Mouse (Mus musculus) kidney, adult 11 months (tissue): ENCODE data around the gene Ran.

Experiments
- DNase-seq: peaks from one replicate; pipeline ENCODE4 v3.0.0; 2022

The Ran gene

GRCm38 (mm10) chr5:129015540-129015939, 4.3 kb upstream of the Ran start:
- DNase-seq, result no peak

- no peak for DNase-seq
Observed at GRCm38 (mm10) chr5:129016370-129016769, 3.5 kb upstream of the Ran start.

GRCm38 (mm10) chr5:129018782-129019489, 933 bp upstream of the Ran start:
- DNase-seq, result no peak

- no peak for DNase-seq
Observed at GRCm38 (mm10) chr5:129020300-129020668, 415 bp downstream of the Ran start.

DNA sequence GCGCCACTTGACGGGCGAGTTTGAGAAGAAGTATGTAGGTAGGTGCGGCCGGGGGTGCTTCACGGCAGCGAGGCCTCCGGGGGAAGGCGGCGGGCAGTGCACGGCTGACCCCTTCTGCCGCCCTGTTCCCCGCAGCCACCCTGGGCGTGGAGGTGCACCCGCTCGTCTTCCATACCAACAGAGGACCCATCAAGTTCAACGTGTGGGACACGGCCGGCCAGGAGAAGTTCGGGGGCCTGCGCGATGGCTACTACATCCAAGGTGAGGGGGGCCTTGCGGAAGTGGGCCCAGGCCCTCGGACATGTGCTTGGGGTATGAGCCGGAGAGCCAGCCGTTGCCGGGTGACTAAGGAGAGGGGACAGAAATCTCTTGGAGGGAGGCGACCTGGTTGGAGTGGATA, 862 bp downstream of the Ran start:
- DNase-seq, result no peak

GRCm38 (mm10) chr5:129025048-129025447, 5.2 kb downstream of the Ran start:
- no peak for DNase-seq

GRCm38 (mm10) chr5:129025725-129026124, 5.9 kb downstream of the Ran start:
- no peak for DNase-seq

DNA sequence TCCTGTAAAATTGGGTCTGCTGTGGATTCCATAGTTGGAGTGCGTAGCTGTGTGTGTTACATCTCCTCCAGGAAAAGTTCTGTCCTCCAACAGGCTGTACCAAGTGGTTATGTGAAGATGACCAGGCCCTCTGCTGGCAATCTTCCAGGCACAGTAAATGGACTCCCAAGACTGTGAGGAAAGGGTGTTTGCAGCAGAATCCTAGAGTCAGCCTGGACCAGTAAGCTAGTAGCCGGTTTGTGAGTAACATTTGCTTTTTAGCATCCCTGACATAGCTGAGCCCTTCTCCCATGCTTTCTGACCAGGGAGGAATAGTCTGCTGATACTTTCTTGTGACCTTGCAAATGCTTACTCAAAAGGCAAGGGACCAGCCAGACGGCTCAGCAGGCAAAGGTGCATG, 6.3 kb downstream of the Ran start:
- DNase-seq, result no peak

DNA sequence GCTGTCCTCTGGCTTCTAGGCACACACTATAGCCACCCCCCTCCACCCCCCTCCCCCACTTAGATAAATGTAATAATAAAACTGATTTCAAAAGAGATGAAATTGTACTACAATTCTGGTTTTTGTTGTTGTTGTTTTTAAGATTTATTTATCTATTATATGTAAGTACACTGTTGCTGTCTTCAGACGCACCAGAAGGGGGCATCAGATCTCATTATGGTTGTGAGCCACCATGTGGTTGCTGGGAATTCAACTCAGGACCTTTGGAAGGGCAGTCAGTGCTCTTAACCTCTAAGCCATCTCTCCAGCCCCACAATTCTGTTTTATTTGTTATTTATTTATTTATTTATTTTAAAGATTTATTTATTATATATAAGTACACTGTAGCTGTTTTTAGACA, 6.8 kb downstream of the Ran start:
- DNase-seq, result no peak

- no peak for DNase-seq
Observed at GRCm38 (mm10) chr5:129029131-129029723, 9.4 kb downstream of the Ran start.

DNA sequence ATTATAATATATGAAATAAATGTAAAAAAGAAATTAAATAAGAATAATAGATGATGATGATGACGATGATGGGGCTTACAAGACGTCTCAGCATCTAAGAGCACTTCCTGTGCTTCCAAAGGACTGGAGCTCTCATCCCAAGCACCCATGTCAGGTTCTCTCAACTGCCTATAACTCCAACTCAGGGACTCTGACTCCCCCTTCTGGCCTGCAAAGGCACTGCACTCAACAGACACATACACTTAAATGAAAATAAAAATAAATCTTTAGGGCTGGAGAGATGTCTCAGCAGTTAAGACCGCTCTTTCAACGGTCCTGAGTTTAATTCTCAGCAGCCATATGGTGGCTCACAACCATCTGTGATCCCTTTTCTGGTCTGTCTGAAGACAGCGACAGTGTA, 16.8 kb downstream of the Ran start:
- DNase-seq, result no peak

DNA sequence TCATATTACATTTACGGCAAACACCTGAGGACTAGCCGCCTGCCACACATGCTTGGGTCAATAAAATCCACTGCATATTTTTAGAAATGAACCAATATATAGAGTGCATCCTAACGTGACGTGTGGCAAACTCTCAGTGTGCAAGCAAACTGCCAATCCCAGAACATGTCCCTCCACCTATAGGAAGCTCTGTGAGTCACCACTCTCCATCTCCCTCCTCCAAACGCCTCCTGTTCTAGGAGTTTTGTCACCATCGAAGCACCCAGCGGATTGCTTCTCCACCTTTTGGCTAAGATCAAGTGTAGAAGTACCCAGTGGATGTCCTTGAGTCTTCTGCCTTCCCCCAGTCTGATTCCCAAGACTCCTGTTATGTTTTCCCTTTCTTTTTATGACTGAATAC, 17.9 kb downstream of the Ran start:
- DNase-seq, result no peak

- DNase-seq, result no peak
Observed at GRCm38 (mm10) chr5:129045641-129046580, 26.0 kb downstream of the Ran start.

DNA sequence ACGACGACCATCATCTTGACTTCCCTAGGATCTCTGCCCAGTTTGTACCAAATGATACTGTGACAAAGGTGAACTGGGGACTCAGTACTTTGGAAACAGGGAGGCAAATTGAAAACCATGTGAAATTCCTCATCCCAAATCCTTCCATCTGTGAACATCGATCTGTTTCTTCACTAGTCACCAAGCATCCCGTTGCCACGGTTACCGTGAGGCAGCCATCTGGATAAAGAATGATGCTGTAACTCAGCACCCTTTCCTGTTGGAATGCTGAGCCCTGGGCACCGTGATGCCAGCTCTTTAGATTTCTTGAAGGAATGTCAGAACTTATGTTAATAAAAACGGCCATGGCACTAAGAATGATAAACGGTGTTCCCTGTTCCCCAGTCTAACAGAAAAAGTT, 29.5 kb downstream of the Ran start:
- no peak for DNase-seq

- no peak for DNase-seq
Observed at GRCm38 (mm10) chr5:129051910-129052309, 32.0 kb downstream of the Ran start.

DNA sequence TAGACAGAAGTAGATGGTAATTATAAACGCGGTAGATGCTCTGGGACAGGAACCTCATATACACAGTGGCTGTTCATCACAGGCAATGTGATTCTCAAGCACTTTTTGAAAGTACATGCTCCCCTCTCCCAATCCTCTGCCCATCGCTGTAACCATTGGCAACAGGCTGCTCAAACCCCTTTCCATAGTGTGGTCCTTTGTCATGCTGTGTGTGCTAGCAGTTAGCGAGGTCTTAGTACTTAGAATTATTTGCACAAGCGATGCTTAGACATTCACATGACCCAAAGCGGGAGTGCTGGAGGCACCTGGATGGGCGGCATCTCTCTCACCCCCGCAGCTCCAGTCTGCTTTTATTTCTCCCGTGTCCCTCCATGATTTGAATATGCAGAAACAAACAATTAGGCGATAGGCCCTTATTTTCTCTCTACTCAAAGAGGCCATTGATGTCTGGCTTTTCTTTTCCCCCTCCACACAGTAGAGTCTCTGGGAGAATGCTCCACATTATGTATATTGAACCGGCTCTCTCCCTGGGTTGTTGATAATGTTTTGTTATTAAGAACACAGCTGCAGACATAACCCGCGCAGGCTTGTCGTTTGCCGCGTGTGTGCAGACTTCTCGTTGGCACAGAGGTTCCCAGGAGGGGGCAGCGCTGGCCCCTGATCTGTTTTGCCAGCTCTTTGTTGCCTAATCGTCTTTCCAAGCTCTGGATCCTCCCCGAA, 32.9 kb downstream of the Ran start:
- no peak for DNase-seq

GRCm38 (mm10) chr5:129054675-129055284, 34.9 kb downstream of the Ran start:
- DNase-seq, result no peak

- DNase-seq, result no peak
Observed at GRCm38 (mm10) chr5:129059116-129059515, 39.2 kb downstream of the Ran start.

DNA sequence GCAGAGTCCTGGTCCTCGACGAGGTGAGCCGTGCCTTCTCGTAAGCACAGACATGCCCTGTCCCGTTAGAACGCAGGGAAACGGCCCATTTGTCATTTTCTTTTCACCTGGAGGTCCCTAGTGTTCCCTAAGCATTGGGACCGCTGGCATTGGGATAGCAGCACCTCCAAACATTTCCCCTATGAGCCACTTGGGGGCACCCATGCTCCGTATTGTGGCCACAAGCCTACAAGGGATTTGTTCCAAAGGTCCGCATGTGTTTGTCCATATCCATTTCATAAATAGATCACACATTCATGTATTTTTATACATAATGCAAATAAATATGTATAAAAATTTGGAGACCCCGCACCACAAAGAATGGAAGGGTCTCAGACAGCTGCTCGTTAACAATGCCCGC, 41.7 kb downstream of the Ran start:
- DNase-seq, result peak; percentile 11

DNA sequence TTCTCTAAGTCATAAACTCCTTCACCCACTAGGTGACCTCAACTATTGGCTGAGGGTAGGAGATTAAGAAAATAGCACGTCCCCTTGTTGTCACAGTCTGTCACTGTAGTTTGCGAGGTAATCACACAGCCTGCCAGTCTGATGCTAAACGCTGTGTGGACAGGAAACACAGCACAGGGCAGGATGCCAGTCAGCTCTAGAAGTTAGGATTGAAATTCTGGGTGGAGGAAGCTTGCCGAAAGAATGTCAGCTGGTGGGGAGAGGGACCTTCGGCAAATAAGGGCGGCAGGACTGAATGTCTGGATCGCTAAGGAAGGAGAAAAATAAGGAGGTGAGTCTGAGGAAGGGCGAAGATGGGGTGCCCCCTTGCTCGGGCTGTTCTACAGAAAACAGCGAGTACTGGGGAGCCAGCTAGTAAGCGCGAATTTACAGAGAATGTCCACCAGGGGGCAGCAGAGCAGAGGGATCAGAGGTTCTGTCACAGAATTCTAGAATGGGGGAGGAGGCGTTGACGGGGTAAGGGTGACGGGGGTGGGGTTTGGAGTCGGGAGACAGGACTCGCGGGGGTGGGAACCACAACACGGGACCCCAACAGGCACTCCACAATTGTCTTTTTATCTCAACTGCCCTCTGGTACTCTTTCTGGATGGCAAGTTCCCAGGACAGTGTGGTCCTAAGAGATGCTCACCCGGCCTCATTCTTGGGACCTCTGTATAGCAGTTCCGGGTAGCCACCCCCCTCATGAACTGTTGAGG, 43.3 kb downstream of the Ran start:
- DNase-seq, result peak; percentile 18

GRCm38 (mm10) chr5:129063792-129064087, 43.9 kb downstream of the Ran start:
- no peak for DNase-seq

GRCm38 (mm10) chr5:129064186-129064585, 44.3 kb downstream of the Ran start:
- no peak for DNase-seq
